Mouse (Mus musculus) MEL (cell line): Measurements from ENCODE around the gene Pcgf1.

Experiments used
- BHLHE40 ChIP-seq: IDR thresholded peaks from 2 replicates; pipeline ENCODE4 v1.6.1; 2012; ENCODE audit warnings: low read depth, mild to moderate bottlenecking, inconsistent platforms, low read length, improper control_type of control experiment, borderline replicate concordance
- CTCF ChIP-seq, 3 experiments: IDR thresholded peaks in 2 of 3; conservative IDR thresholded peaks in 1 of 3; 2 replicates each; pipeline ENCODE4 v1.5.1; 2011 to 2012; ENCODE audit warnings: low read length in 3 of 3, low read depth in 2 of 3, mild to moderate bottlenecking in 2 of 3, improper control_type of control experiment in 1 of 3, inconsistent platforms in 1 of 3, mixed read lengths in 1 of 3, moderate library complexity in 1 of 3; ENCODE audit not compliant: control insufficient read depth in 1 of 3, insufficient read depth in 1 of 3, poor library complexity in 1 of 3, severe bottlenecking in 1 of 3
- ETS1 ChIP-seq: IDR thresholded peaks from 2 replicates; pipeline ENCODE4 v1.6.1; 2012; ENCODE audit warnings: low read depth, mild to moderate bottlenecking, inconsistent platforms, low read length, improper control_type of control experiment, moderate library complexity
- HCFC1 ChIP-seq: IDR thresholded peaks from 2 replicates; pipeline ENCODE4 v1.6.1; 2012; ENCODE audit warnings: low read depth, mild to moderate bottlenecking, inconsistent platforms, low read length, improper control_type of control experiment, moderate library complexity
- MAZ ChIP-seq: IDR thresholded peaks from 2 replicates; pipeline ENCODE4 v1.6.1; 2012; ENCODE audit warnings: low read depth, mild to moderate bottlenecking, inconsistent platforms, low read length, improper control_type of control experiment
- MEF2A ChIP-seq: IDR thresholded peaks from 2 replicates; pipeline ENCODE4 v1.6.1; 2014; ENCODE audit warnings: low read depth, mild to moderate bottlenecking, inconsistent platforms, low read length, improper control_type of control experiment; ENCODE audit not compliant: poor library complexity, insufficient replicate concordance, severe bottlenecking; ENCODE audit errors: extremely low read depth
- POLR2A ChIP-seq, 2 experiments: IDR thresholded peaks; 2 replicates each; pipeline ENCODE4 v1.6.1; 2011 to 2012; ENCODE audit warnings: low read length in 2 of 2, mild to moderate bottlenecking in 2 of 2, control low read depth in 1 of 2, improper control_type of control experiment in 1 of 2, low read depth in 1 of 2, moderate library complexity in 1 of 2; ENCODE audit not compliant: control insufficient read depth in 1 of 2, insufficient read depth in 1 of 2, poor library complexity in 1 of 2
- POLR2AphosphoS2 ChIP-seq: IDR thresholded peaks from 2 replicates; pipeline ENCODE4 v1.6.1; 2011; ENCODE audit warnings: low read length, improper control_type of control experiment
- USF1 ChIP-seq: IDR thresholded peaks from 2 replicates; pipeline ENCODE4 v1.6.1; 2014; ENCODE audit warnings: low read depth, mild to moderate bottlenecking, inconsistent platforms, low read length, improper control_type of control experiment, moderate library complexity
- ZKSCAN1 ChIP-seq: IDR thresholded peaks from 2 replicates; pipeline ENCODE4 v1.6.1; 2012; ENCODE audit warnings: low read depth, mild to moderate bottlenecking, inconsistent platforms, low read length, improper control_type of control experiment, moderate library complexity
- ZNF384 ChIP-seq: IDR thresholded peaks from 2 replicates; pipeline ENCODE4 v1.6.1; 2012; ENCODE audit warnings: low read depth, mild to moderate bottlenecking, inconsistent platforms, low read length, improper control_type of control experiment

GRCm38 (mm10) chr6:83069488-83070246 is 8.0 kb upstream of the Pcgf1 start:
- no peak for TF ChIP-seq POLR2AphosphoS2
- TF ChIP-seq ZNF384: no peak
- no peak for TF ChIP-seq MEF2A
- no peak for TF ChIP-seq POLR2A (IDR thresholded peaks at IDR 0.05; ENCODE audit: control insufficient read depth in 1 of 2, insufficient read depth in 1 of 2, low read depth in 1 of 2, low read length in 2 of 2, poor library complexity in 1 of 2)
- no peak for TF ChIP-seq ZKSCAN1
- no peak for TF ChIP-seq HCFC1
- no peak for TF ChIP-seq CTCF (IDR thresholded peaks at IDR 0.05 in 2 of 3, conservative IDR thresholded peaks at IDR 0.05 in 1 of 3; ENCODE audit: control insufficient read depth in 1 of 3, insufficient read depth in 1 of 3, low read depth in 2 of 3, low read length in 3 of 3, poor library complexity in 1 of 3, severe bottlenecking in 1 of 3)
- no peak for TF ChIP-seq USF1
- no peak for TF ChIP-seq MAZ
- TF ChIP-seq ETS1: no peak
- no peak for TF ChIP-seq BHLHE40
